Mouse (Mus musculus): ENCODE data around the gene A030014E15Rik.
"Not testable (repeated sequence)": the region's sequence is repeated elsewhere in the genome, so short reads cannot be mapped to it uniquely, and the experiment has no call there.

A030014E15Rik gene

DNA sequence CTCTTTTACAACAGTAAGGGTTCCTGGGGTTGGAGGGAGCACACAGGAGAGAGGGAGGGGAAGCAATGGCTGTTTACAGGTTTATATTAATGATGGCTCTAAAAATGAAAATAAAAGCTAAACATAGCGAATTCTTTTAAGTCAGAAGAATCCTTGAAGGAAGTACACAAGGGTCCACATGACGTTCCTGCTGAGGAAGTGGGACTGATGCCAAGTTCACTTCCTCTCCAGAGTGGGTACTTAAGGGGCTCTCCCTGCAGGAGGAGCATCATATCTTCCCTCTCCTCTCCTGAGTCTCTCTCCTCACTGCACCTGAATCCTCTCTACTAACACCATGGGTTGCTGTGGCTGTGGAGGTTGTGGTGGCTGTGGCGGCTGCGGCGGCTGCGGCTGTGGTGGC, at the start of gene A030014E15Rik:
Gene A030014E15Rik (plus strand): TSS at position 268 of the 400 bp plus-strand sequence.
- no peak for DNase-seq (ENCODE audit: low read depth, low spot score)

DNA sequence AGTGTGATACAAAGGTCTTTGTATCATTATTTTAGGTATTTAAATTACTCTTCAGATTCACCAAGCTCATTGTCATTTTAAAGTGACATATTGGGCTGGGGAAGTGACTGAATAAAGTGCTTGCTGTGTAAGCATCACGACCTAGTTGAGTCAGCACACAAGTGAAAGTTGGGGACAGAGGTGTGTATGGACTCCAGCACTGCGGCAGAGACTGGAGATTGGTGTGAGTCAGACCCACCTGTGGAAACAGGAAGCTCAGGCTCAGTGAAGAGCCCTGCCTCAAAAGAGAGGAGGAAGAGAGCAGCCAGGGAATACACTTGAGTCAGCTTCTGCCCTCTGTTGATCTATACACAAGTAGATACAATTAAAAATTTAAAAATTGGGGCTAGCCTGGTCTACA, 45.5 kb upstream of the A030014E15Rik start:
- DNase-seq (ENCODE audit: low read depth, low spot score), result no peak

DNA sequence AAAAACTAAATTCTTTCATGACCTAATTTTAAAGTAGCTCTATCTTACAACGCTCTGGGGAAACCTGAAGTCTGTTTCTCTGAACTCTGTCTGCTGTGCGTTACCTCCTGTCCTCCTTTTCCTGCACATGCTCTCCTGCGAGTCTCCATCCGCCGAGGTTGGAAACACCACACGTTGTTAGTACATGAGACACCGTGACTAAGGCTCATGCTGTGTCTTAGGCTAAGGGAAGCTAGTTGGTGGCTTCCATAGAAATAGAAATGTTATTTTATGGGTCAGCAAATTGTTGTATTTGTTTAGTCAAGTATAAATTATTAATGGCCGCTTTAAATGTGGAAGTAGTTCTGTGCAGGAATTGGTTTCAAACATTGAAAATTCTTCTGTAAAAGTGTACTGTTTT, 44.5 kb upstream of the A030014E15Rik start:
- DNase-seq (ENCODE audit: low read depth, low spot score), result no peak

DNA sequence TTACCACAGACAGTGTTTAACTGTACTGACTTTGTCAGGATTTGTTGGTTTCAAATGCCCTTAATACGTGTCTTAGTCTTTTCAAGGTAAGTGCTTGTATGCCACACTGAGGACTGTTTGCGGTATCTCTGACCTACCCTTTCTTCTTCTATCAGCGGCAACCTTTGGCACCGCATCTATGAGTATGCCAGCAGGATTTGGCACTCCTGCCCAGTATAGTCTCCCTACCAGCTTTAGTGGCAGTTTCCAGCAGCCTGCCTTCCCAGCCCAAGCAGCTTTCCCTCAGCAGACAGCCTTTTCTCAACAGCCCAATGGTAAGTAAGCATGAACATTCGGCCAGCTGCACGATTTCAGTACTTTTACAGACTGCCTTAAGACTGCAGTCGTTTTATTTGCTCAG, 31.4 kb upstream of the A030014E15Rik start:
- no peak for DNase-seq (ENCODE audit: low read depth, low spot score)

- DNase-seq (ENCODE audit: low read depth, low spot score), result no peak
Observed at GRCm38 (mm10) chr1:82900567-82900966, 24.1 kb upstream of the A030014E15Rik start.

GRCm38 (mm10) chr1:82901201-82901600, 23.5 kb upstream of the A030014E15Rik start:
- no peak for DNase-seq (ENCODE audit: low read depth, low spot score)

GRCm38 (mm10) chr1:82905886-82906285, 18.8 kb upstream of the A030014E15Rik start:
- peak; percentile 22 for DNase-seq (ENCODE audit: low read depth, low spot score)

GRCm38 (mm10) chr1:82913025-82913424, 11.7 kb upstream of the A030014E15Rik start, which contains the start of gene A030005L19Rik:
TSS of gene A030005L19Rik (plus strand) at chr1:82913325.
- no peak for DNase-seq (ENCODE audit: low read depth, low spot score)

- not testable (repeated sequence) for DNase-seq (ENCODE audit: low read depth, low spot score)
Observed at GRCm38 (mm10) chr1:82913434-82913833, 11.3 kb upstream of the A030014E15Rik start.

- not testable (repeated sequence) for DNase-seq (ENCODE audit: low read depth, low spot score)
Observed at GRCm38 (mm10) chr1:82930558-82930957, 5.8 kb downstream of the A030014E15Rik start.

DNA sequence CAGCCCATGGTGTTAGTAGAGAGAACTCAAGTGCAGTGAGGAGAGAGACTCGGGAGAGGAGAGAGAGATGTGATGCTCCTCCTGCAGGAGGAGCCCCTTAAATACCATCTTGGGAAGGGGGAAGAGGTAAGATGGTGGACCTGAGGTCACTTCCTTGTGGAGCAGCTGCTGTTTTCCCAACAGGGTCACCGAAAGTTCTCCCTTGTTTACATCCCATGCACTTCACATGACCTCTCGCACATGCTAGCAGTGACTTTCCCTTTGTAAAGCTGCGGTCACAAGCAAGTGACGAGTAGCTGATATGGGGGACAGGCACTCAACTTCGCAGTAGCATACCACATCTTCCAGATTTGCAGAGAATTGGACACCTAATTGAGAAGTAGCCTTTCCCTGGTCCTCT, 6.6 kb downstream of the A030014E15Rik start, which contains the start of gene Gm6217:
Gene Gm6217 (minus strand): TSS at position 74 of the 400 bp plus-strand sequence.
- DNase-seq (ENCODE audit: low read depth, low spot score), result not testable (repeated sequence)

GRCm38 (mm10) chr1:82938666-82939065, 13.9 kb downstream of the A030014E15Rik start:
- no peak for DNase-seq (ENCODE audit: low read depth, low spot score)

- DNase-seq (ENCODE audit: low read depth, low spot score), result not testable (repeated sequence)
Observed at GRCm38 (mm10) chr1:82942505-82942904, 17.8 kb downstream of the A030014E15Rik start.

DNA sequence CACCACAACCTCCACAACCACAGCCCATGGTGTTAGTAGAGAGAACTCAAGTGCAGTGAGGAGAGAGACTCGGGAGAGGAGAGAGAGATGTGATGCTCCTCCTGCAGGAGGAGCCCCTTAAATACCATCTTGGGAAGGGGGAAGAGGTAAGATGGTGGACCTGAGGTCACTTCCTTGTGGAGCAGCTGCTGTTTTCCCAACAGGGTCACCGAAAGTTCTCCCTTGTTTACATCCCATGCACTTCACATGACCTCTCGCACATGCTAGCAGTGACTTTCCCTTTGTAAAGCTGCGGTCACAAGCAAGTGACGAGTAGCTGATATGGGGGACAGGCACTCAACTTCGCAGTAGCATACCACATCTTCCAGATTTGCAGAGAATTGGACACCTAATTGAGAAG, 18.6 kb downstream of the A030014E15Rik start, which contains the start of gene A030003K21Rik:
Gene A030003K21Rik (minus strand): TSS at position 94 of the 400 bp plus-strand sequence.
- not testable (repeated sequence) for DNase-seq (ENCODE audit: low read depth, low spot score)

GRCm38 (mm10) chr1:82946029-82946428, 21.3 kb downstream of the A030014E15Rik start:
- DNase-seq (ENCODE audit: low read depth, low spot score), result not testable (repeated sequence)

DNA sequence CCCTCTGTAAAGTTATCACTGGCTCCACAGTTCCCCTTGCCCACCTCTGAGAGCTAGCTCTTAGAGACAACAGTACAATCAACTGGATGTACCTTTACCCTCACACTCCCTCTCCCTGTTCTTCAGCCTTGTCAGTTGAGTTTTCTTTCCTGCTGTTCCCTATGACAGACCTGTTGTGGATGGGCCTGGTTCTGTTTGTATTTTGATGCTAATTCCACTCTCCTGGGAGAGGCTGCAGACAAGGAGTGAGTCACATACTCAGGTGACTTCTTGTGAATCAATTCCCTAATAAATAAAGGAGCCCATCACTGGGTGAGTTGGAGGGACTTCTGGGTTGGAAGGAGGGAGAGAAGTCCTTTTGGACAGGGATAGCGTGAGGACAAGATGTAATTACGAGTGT, 23.9 kb downstream of the A030014E15Rik start:
- no peak for DNase-seq (ENCODE audit: low read depth, low spot score)

DNA sequence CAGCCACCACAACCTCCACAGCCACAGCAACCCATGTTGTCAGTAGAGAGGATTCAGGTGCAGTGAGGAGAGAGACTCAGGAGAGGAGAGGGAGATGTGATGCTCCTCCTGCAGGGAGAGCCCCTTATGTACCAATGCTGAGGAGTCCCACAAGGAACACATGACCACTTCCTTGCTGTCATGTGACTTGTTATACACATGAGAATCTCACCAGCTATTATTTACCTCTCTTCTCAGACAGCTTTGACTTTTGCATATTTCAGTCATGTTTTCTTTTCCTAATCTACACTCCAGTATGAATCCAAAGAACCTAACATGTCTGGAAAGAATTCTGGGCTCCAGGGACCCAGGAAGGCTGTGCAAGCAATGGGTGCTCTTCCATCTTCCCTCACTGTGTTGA, 31.2 kb downstream of the A030014E15Rik start, which contains the start of gene Gm7544:
Gene Gm7544 (minus strand): TSS at position 101 of the 400 bp plus-strand sequence.
- not testable (repeated sequence) for DNase-seq (ENCODE audit: low read depth, low spot score)

- no peak for DNase-seq (ENCODE audit: low read depth, low spot score)
Observed at GRCm38 (mm10) chr1:82959870-82960385, 35.2 kb downstream of the A030014E15Rik start, which contains the start of gene Gm47955. TSS of gene Gm47955 (plus strand) at chr1:82960286.

GRCm38 (mm10) chr1:82966413-82966812, 41.7 kb downstream of the A030014E15Rik start:
- DNase-seq (ENCODE audit: low read depth, low spot score), result peak; percentile 12

DNA sequence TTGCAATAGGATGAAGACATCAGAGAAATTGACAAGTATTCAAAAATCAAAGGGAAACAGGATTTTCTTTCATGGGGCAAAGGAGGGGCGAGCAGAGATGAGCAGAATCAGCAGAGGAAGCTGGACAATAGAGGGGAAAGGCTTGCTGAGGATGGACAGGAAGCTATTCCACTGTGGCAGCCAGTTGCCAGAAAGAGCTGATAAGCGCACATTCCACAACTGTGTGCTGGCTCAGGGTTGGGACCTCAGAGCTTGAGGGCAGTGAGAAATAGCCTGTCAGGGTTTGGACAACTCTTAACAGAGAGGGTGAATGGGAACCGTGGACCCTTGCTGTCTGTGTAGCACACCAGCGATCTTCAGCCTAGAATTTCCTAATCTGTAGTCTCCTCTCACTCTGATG, 47.3 kb downstream of the A030014E15Rik start:
- DNase-seq (ENCODE audit: low read depth, low spot score), result peak; percentile 14

DNA sequence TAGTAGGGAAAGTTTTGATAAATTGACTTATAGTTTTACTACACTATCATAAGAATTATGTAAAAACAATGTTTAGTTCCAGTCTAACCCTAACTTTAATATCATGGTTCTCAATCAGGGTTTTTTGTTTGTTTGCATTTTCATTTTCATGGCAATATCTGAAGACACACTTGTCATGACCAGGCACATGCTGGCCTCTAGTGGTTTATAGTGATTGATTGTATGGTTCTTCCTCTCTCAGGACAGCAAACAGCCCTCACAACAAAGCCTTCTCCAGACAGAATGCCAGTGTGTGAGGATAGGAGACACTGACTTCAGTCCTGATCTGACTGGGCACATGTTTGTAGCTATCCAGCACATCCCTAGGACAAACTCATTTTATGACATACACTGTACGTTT, 48.5 kb downstream of the A030014E15Rik start:
- DNase-seq (ENCODE audit: low read depth, low spot score), result no peak

GRCm38 (mm10) chr1:82973901-82974300, 49.2 kb downstream of the A030014E15Rik start:
- DNase-seq (ENCODE audit: low read depth, low spot score), result no peak

GRCm38 (mm10) chr1:82974342-82974741, 49.6 kb downstream of the A030014E15Rik start:
- DNase-seq (ENCODE audit: low read depth, low spot score), result no peak

Measured in mesoderm, embryonic 11.5 days (tissue).